Mouse (Mus musculus): ENCODE data around the gene Fbxo41. TPM values are rescaled to one million over a fixed set of nuclear protein-coding genes. Genes with fewer than 3 reads are reported as not detected.
A peak's percentile ranks its signal among the peaks of the same experiment; 100 is the strongest.

Fbxo41 gene
- polyA plus RNA-seq, 1 experiment from 2014 or later = 0.97 TPM

DNA sequence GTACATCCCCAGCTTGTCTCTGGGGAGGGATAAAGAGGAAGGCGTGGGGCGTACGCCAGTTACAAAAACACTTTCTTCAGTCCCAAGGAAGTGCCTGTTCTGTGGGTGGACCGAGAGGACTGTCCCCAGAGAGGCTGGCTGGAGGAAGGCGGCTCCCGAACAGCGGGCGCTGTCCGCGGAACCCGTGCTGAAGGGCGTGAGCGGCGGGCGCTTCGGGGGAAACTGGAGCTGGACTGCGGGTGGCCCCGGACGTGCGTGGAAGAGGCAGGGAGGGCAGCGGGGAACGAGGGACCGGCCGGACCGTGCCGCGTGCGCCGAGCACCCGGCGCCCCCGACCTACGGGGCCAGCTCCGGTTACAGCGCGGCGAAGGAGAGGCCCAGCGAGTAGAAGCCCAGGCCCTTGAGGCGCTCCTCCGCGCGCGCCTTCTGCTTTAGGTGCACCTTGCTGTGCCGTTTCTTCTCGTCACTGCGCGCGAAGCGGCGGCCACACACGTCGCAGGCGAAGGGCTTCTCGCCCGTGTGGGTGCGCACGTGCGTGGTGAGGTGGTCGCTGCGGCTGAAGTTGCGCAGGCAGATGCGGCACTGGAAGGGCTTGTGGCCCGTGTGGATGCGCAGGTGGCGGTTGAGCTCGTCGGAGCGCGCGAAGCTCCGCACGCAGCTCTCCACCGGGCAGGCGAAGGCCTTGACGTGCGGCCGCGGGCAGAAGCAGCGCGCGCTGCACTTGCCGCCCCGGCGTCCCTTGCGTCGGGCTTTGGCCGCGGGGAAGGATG, 8.7 kb upstream of the Fbxo41 start:
- Histone ChIP-seq H3K27ac (no peak overlapping the region), H3K36me3 (no peaks in the 10 kb centered on the region), H3K9me3 (no peaks in the 10 kb centered on the region), H3K4me1 (replicated peaks) (peaks cover 27% of the 10 kb centered on the region), H3K27me3 (ENCODE audit: insufficient read depth, poor library complexity, severe bottlenecking) (peaks cover 92% of the 10 kb centered on the region), H3K4me3 (peak overlapping the region; percentile 56)
- under 1% methylated on average over 88 of the region's 88 CpGs for WGBS
- peak; percentile 59 for DNase-seq (ENCODE audit: low spot score)

DNA sequence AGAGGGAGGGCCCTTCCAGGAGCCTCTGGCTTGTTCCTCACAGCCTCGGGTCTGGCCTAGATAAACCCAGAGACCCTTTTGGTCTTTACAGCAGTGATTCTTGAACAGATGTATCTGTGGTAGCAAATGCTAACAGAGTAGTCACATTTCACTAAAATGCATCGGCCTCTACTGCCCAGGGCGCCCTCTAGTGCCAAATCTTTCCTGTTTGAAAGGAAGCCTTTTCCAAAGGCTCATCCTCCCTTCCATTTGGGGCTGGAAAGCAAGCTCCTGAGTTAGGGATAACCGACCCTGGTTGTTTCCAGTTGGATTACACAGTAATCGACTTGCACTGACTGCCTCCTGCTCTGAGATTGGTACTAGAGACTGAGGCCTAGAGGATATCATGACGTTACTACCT, 7.7 kb upstream of the Fbxo41 start:
- H3K4me1 ChIP-seq (replicated peaks) = peaks cover 27% of the 10 kb centered on the region
- no peak overlapping the region for H3K4me3 ChIP-seq
- H3K9me3 ChIP-seq = no peaks in the 10 kb centered on the region
- H3K27ac ChIP-seq = no peak overlapping the region
- no peaks in the 10 kb centered on the region for H3K36me3 ChIP-seq
- peak; percentile 62 for DNase-seq (ENCODE audit: low spot score)
- 1% methylated on average over 6 of the region's 6 CpGs for WGBS
- peaks cover 84% of the 10 kb centered on the region for H3K27me3 ChIP-seq (ENCODE audit: insufficient read depth, poor library complexity, severe bottlenecking)

DNA sequence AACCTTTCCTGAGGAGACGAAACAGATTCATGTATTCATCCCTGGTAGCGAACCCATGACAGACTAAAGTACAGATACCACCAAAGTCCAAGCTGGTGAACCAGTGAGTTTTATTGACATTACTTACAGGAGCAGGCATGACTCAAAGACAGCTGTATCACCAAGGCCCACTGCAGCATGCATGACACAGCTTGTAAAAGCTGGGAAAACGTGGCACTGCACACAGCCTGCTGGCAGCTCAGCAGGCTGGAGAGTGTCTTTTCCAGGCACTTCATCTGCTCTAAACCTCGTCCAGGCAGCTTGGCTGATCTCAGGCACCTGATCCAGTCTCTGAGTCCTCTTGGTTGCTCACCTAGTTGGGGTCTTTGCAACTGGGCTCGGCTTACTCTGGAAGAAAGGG, 5.8 kb upstream of the Fbxo41 start:
- Histone ChIP-seq H3K27me3 (ENCODE audit: insufficient read depth, poor library complexity, severe bottlenecking) (peaks cover 84% of the 10 kb centered on the region), H3K9me3 (no peaks in the 10 kb centered on the region), H3K36me3 (no peaks in the 10 kb centered on the region), H3K4me1 (replicated peaks) (peaks cover 27% of the 10 kb centered on the region), H3K4me3 (no peak overlapping the region), H3K27ac (no peak overlapping the region)
- DNase-seq (ENCODE audit: low spot score) = no peak
- 50% methylated on average over 5 of the region's 5 CpGs for WGBS

DNA sequence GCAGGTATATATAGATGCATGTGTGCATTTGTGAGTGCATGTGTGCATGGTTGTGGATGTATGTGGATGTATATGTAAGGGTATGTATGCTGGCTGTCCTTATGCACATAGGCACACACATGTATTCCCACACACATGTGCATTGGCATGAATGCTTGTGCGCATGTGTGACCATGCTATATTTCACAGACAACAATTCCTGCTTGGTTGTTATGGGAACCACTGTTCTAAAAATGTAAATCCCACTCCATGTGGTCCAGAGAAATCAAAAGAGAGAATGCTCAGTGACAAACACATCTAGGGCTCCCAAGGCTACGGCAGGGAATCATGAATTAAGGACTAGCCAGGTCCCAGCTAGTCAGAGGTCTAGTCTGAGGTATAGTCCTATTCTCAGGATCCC, 2.1 kb upstream of the Fbxo41 start:
- H3K27me3 ChIP-seq (ENCODE audit: insufficient read depth, poor library complexity, severe bottlenecking) = peaks cover 73% of the 10 kb centered on the region
- no peaks in the 10 kb centered on the region for H3K9me3 ChIP-seq
- no peak for DNase-seq (ENCODE audit: low spot score)
- no peaks in the 10 kb centered on the region for H3K36me3 ChIP-seq
- no peak overlapping the region for H3K4me3 ChIP-seq
- peaks cover 25% of the 10 kb centered on the region for H3K4me1 ChIP-seq (replicated peaks)
- H3K27ac ChIP-seq = no peak overlapping the region
- WGBS = 62% methylated on average over 2 of the region's 2 CpGs

DNA sequence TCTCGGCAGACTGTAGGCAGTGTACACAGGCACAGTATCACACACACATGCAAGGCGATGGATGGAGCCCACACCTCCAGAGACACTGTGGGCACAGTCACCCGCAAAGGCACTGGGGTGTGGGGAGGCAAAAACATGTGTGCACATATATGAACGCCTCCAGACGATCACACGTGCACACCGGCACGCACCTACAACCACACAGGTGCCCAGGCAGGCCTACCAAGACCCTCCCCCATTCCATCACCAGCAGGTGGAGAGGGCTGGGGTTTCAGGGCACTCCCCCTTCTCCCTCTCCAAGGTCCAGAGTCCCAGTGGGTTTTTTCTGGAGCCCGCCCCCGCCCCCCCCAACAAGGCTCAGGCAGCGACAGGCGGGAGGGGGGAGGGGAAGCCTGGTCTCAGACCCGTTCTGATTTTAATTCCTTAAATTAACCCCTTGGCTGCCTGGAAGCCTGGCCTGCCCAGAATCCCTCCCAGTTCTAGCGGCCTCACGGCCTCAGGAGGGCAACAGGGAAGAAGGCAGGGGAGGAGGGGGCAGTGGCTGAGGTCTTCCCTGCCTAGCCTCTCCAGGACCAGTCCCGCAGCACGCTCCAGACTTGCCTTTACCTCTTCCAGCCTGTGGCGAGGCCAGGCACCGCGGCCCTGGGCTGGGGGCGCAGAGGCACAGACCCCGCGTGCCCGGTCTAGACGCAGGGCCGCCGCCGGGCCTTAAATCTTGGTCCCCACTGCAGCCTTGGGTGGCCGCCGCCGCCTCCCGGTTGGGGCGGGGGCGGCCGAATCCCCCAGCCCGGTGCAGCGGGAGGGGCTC, 487 bp downstream of the Fbxo41 start:
- Histone ChIP-seq H3K36me3 (no peaks in the 10 kb centered on the region), H3K4me3 (peak overlapping the region; percentile 81), H3K27ac (peak overlapping the region; percentile 90), H3K9me3 (no peaks in the 10 kb centered on the region), H3K27me3 (ENCODE audit: insufficient read depth, poor library complexity, severe bottlenecking) (peaks cover 53% of the 10 kb centered on the region), H3K4me1 (replicated peaks) (peaks cover 25% of the 10 kb centered on the region)
- under 1% methylated on average over 37 of the region's 37 CpGs for WGBS
- DNase-seq (ENCODE audit: low spot score) = peak; percentile 58

DNA sequence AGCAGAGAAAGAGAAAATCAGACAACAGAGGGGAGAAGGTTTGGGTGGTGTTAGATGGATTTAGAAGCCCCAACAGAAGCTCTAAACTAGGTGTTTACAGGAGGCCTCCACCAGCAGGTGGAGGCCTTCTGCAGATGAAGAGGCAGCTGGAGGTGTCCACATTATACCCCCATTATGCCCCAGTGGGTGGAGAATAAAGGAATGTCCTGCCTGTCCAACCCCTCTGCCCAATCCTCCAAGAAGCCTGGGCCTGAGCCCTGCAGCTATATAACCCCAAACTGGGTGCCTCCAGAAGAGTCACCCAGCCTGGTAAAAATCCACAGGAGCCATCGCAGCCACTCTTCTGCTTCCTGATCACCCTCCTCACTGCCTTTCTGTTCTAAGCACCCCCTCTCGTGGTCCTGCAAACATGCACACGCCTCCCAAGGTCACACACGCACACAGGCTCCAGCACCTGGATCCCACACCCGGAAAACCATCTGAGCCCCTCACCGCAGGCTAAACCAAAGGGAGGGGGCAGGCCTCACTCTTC, 1.2 kb downstream of the Fbxo41 start:
- H3K27ac ChIP-seq = peak overlapping the region; percentile 90; the same call in 1 of the 2 replicates
- peak overlapping the region; percentile 81 for H3K4me3 ChIP-seq
- no peaks in the 10 kb centered on the region for H3K9me3 ChIP-seq
- peaks cover 25% of the 10 kb centered on the region for H3K4me1 ChIP-seq (replicated peaks)
- no peaks in the 10 kb centered on the region for H3K36me3 ChIP-seq
- 15% methylated on average over 6 of the region's 6 CpGs for WGBS
- H3K27me3 ChIP-seq (ENCODE audit: insufficient read depth, poor library complexity, severe bottlenecking) = peaks cover 47% of the 10 kb centered on the region
- no peak for DNase-seq (ENCODE audit: low spot score)

DNA sequence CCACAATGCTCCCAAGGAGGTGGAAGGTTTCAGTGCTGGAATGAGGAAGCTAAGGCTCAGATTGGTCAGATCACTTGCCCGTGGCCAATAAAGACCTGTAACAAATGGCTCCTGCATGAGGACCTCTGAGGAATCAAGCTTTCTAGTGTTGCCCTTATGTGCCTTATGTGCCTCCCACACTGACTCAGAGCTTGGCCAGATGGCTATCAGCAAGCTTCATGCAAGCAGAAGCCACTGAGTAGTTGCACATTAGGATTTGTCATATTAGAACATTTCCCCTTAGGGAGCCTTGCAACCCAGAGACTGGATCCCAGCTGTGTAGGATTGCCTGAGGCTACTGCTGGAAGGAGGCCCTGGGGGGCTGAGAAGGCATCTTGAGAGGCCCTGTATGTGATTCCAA, 2.4 kb downstream of the Fbxo41 start:
- Histone ChIP-seq H3K4me3 (no peak overlapping the region), H3K9me3 (no peaks in the 10 kb centered on the region), H3K27ac (no peak overlapping the region), H3K27me3 (ENCODE audit: insufficient read depth, poor library complexity, severe bottlenecking) (peaks cover 44% of the 10 kb centered on the region), H3K36me3 (no peaks in the 10 kb centered on the region), H3K4me1 (replicated peaks) (peaks cover 25% of the 10 kb centered on the region)
- DNase-seq (ENCODE audit: low spot score) = no peak
- WGBS = 76% methylated on average over 1 of the region's 1 CpGs

DNA sequence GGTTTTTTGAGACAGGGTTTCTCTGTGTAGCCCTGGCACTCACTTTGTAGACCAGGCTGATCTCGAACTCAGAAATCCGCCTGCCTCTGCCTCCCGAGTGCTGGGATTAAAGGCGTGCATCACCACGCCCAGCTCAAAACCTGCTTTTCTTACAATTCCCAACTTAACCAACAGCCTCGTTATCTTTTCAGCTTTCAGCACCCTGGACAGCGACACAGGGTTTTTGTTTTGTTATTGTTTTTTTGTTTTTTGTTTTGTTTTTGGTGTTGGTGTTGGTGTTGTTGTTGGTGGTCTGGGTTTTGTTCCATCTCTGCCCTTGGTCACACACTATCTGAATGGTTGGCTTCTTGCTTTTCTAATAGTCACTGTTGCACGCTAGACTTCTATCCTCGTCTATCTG, 4.6 kb downstream of the Fbxo41 start:
- DNase-seq (ENCODE audit: low spot score) = no peak
- no peaks in the 10 kb centered on the region for H3K9me3 ChIP-seq
- 69% methylated on average over 9 of the region's 9 CpGs for WGBS
- H3K4me1 ChIP-seq (replicated peaks) = peaks cover 19% of the 10 kb centered on the region
- peaks cover 22% of the 10 kb centered on the region for H3K27me3 ChIP-seq (ENCODE audit: insufficient read depth, poor library complexity, severe bottlenecking)
- H3K4me3 ChIP-seq = no peak overlapping the region
- H3K36me3 ChIP-seq = no peaks in the 10 kb centered on the region
- H3K27ac ChIP-seq = no peak overlapping the region

DNA sequence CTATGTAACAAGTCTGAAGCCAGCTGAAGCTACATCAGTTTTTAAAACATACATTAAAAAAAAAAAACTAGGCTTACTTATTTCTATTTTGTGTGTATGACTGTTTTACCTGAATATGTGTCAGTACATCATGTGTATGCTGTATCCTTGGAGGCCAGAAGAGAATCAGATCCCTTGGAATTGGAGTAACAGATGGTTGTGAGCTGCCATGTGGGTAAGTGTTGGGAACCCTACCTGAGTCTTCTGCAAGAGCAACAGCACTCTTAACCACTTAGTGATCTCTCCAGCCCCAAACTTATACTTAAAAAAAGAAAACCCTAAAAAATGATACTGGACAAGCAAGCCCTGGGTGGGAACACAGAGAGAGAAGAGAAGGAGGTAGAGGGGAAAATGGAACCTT, 5.8 kb downstream of the Fbxo41 start:
- Histone ChIP-seq H3K27ac (no peak overlapping the region), H3K4me1 (replicated peaks) (peaks cover 8% of the 10 kb centered on the region), H3K36me3 (no peaks in the 10 kb centered on the region), H3K4me3 (no peak overlapping the region), H3K27me3 (ENCODE audit: insufficient read depth, poor library complexity, severe bottlenecking) (peaks cover 10% of the 10 kb centered on the region; the same call in 1 of the 2 replicates), H3K9me3 (no peaks in the 10 kb centered on the region)
- DNase-seq (ENCODE audit: low spot score) = no peak

DNA sequence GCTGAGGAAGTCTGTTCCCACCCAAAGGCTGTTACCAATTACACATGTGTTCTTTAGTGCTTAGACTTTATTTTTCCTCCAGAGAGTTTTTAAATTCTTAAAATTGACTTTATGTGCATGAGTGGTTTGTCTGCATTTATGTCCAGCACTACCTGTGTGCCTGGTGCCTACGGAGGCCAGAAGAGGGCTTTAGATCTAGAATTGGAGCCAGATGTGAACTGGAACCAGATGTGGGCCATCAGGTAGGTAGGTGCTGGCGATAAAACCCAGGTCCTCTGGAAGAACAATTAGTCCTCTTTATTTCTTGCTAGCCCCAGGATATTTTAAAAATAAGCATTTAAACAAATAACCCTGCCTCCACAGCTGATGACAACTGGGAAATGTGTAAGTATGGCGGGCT, 11.2 kb downstream of the Fbxo41 start:
- no peaks in the 10 kb centered on the region for H3K9me3 ChIP-seq
- peaks cover 24% of the 10 kb centered on the region for H3K4me1 ChIP-seq (replicated peaks)
- no peak for DNase-seq (ENCODE audit: low spot score)
- WGBS = 87% methylated on average over 3 of the region's 3 CpGs
- H3K27ac ChIP-seq = no peak overlapping the region
- no peak overlapping the region for H3K4me3 ChIP-seq
- H3K27me3 ChIP-seq (ENCODE audit: insufficient read depth, poor library complexity, severe bottlenecking) = peaks cover 12% of the 10 kb centered on the region
- H3K36me3 ChIP-seq = no peaks in the 10 kb centered on the region

DNA sequence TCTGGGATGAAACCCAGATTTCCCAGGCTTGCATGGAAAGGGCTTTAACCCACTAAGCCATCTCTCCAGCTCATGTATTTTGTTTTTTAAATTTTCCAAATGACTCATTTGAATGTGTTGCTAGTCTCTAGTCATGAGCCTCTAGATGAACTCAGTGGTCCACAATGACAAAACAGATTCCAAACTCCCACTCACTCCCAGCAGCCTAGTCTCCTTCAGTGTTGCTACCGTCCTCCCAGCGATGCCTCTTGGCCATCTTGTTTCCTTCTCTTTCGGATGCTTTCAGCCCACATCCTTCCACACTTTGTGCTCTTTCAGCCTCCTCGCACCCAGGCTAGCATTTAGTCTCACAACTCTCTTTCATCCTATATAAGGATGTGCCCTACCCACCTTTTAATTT, 12.5 kb downstream of the Fbxo41 start:
- Histone ChIP-seq H3K9me3 (no peaks in the 10 kb centered on the region), H3K36me3 (no peaks in the 10 kb centered on the region), H3K27me3 (ENCODE audit: insufficient read depth, poor library complexity, severe bottlenecking) (peaks cover 25% of the 10 kb centered on the region), H3K27ac (no peak overlapping the region), H3K4me3 (no peak overlapping the region), H3K4me1 (replicated peaks) (peaks cover 24% of the 10 kb centered on the region)
- no peak for DNase-seq (ENCODE audit: low spot score)
- WGBS = 80% methylated on average over 4 of the region's 4 CpGs

DNA sequence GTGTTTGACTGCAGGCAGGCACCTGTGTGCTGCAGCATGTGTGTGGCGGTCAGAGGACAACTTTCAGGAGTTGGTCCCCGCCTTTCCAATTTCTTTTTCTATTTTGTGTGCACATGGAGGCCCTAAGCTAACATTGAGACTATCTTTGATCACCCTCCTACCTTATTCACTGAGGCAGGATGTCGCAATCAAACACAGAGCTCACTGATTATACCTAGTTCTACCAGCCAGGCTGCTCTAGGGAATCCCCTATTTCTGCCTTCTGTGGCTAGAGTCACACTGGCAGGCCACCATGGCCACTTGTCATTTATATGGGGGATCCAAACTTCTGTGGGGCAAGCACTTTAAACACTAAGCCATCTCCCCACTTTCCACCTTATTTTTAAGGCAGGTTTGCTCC, 13.1 kb downstream of the Fbxo41 start:
- 79% methylated on average over 3 of the region's 3 CpGs for WGBS
- Histone ChIP-seq H3K27me3 (ENCODE audit: insufficient read depth, poor library complexity, severe bottlenecking) (peaks cover 31% of the 10 kb centered on the region), H3K9me3 (no peaks in the 10 kb centered on the region), H3K4me3 (no peak overlapping the region), H3K27ac (peak overlapping the region; percentile 14; the same call in 1 of the 2 replicates), H3K36me3 (no peaks in the 10 kb centered on the region), H3K4me1 (replicated peaks) (peaks cover 26% of the 10 kb centered on the region)
- DNase-seq (ENCODE audit: low spot score) = no peak

DNA sequence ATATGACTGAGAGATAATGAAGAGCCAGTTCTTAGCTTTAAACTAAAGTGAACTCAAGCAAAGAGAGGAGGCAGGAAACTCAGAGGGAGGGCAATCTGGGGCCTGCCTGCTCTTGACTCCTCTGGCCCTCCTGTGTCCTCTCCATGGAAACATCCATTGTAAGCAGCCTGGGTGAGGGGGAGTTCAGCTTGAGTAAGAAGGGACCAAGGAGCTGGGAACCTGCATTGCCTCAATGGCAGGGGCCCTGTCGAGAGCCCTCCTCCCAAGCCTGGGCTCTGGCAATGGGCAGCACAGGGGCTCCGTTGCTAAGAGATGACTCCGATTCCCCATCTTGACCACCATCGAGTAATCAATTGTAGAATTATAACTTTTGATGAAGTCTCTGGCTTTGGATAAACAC, 14.3 kb downstream of the Fbxo41 start:
- Histone ChIP-seq H3K27me3 (ENCODE audit: insufficient read depth, poor library complexity, severe bottlenecking) (peaks cover 43% of the 10 kb centered on the region), H3K4me3 (no peak overlapping the region), H3K27ac (peak overlapping the region; percentile 14), H3K4me1 (replicated peaks) (peaks cover 37% of the 10 kb centered on the region), H3K9me3 (no peaks in the 10 kb centered on the region), H3K36me3 (no peaks in the 10 kb centered on the region)
- WGBS = 33% methylated on average over 4 of the region's 4 CpGs
- DNase-seq (ENCODE audit: low spot score) = peak; percentile 45

Measured in hindbrain, embryonic 10.5 days (tissue).